Mouse (Mus musculus) stomach, postnatal 0 days (tissue): ENCODE data around the gene Ugt1a2.

Source experiments
- CTCF ChIP-seq: IDR thresholded peaks from 2 replicates; pipeline ENCODE4 v1.5.1; 2016; ENCODE audit warnings: antibody characterized with exemption, low read depth, mild to moderate bottlenecking, moderate library complexity
- EP300 ChIP-seq: optimal IDR thresholded peaks from 2 replicates; pipeline ENCODE3; 2016; ENCODE audit warnings: antibody characterized with exemption

DNA sequence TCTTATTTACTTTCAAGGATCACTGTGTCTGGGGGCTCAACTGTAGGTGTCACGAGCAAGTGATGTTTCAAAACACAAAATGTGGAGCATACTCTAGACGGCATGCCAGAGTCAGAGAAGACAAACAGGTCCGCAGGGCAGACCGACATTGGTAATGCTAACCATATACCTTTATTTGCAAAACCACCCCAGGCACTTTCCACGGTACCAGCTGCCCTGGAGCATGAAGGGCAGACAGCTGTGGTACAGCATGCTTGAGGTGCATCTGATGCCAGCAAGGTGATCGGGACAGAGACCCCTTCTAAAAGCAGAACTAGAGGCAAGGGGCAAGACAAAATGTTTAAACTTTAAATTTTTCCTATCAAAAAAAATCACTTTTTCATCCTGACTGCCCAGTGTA is 62.6 kb downstream of the Ugt1a2 start:
- TF ChIP-seq CTCF (no peak), EP300 (no peak)
